Mouse (Mus musculus): ENCODE measurements at regions not wholly inside any gene's neighbourhood (a gene's known extent, or its start where the extent isn't known, plus 50 kb on each side); places are given as distances from the start of the nearest gene placed in this dataset.

DNA sequence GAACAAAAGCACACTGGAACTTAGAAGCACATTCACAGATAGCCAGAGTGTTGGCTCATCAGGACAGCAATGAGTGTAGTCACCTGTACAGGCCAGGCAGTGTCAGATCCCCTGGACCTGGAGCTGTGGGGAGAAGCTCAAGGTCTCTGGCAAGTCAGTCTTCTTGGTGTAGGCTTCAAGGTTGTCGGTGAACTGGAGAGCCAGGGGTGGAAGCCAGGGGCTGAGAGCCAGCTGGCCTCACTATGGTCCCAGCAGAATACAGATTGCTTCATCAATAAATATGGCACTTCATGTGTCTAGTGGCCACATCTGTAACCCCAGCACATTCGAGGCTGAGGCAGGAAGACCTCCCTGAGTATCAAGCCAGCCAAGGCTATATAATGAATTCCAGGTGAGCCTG is 101.0 kb upstream of the Tgfbr2 start:
- DNase-seq: no peak

DNA sequence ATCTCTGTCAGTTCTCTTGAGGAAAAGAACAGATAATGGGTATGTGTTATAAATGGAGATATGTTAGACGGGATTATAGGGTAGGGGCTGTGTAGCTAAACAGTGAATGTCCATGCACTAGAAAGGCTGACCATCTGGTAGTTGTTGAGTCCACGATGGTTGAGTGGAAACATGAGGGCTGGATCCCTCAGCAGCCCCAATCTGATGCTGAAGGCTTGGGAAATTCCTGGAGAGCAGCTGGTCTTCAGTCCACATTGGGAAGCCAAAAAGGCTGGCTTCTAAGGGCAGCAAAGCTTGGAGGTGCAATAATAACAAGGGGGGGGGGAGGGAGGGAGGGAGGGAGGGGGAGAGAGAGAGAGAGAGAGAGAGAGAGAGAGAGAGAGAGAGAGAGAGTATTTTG is 97.3 kb upstream of the Tgfbr2 start:
- no peak for DNase-seq

DNA sequence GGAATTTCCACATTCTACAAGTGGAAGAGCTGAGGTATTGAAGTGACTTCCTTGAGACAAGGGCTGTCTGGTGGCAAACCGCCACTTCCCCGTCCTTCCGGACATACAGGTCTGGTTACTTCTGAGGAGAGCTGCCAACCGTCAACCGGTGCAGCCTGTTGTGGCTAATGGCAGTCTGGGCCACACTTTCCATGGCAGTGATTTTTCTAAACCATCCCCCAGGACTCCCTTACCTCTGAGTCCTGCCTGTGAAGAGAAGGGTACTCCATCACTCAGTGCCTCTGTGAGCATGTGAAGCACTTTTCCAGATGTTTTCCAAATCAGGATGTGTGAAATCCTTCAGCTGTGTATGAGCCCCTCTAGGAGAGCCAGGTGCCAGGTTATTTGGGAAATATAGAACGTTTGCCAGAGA is 95.3 kb upstream of the Tgfbr2 start:
- no peak for DNase-seq

DNA sequence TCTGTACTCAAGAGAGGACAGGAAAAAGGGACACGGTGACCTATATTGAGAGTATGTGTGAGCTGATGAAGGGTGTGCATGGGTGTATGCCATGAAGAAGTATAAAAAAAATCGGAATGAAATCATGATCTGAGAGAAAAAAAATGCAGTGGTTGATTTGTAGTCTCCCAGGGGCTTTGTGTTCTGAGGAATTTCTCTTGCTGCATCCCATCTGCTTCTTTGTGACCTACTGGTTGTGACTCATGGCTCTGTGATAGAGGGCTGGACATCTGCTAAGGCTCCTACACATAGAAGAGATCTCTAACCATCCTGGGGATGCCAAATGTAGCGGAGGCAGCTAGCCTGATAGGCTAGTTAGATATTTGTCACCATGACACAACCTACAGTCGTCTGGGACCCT is 92.3 kb upstream of the Tgfbr2 start:
- DNase-seq: no peak

DNA sequence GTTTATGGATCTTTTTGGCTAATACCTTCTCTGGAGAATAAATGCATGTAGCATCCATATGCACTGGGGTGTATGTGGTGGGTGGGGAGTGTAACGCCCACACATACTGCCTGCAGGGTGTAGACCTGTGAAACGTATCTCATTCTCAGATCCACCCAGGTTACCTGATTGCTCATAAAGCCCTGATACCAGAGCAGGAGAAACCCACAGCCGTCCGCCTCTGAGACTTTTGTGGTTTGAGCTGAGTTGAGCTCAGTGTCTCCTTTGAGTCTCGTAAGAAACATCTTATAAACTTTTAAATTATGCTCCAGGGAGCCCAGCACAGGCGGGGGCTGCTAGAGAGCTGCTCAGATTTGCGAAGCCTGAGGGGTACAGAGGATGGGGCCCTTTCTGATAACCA is 88.7 kb upstream of the Tgfbr2 start:
- DNase-seq: no peak

DNA sequence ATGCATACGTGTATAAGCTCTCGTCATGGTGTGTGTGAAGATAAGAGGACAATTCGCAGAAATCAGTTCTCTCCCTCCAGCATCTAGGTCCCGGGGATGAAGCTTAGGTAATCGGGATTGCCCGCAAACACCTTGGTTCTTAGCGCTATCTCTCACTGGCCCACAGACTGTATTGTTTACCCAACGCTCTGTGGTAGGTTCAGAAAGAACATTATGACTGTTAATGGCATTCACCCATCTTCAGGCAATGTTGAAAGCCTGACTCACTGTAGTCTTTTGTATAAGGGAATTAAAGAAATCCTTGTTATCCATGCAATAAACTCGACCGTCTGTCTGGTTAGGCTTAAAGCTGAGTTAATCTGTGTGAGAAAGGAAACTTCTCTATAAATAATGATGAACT is 84.4 kb upstream of the Tgfbr2 start:
- DNase-seq: no peak

DNA sequence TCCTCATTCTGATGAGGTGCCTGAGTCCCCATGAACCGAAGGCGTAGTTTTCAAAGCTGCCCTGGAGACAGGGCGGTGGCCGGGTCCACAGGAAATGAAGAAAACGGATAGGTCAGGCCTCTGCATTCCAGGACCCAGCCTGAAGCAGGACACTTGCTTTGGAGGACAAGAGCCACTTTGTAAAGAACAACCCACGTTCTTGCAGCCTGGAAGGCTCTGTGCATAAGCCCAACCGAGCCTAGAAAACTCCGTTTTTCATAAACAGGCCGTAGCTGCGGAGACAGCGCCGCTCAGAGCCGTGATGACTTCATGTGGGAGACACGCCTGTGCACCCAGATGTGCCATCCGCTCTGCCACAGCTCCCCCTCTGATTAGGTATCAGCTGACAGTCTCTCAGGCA is 78.4 kb upstream of the Tgfbr2 start:
- no peak for DNase-seq

DNA sequence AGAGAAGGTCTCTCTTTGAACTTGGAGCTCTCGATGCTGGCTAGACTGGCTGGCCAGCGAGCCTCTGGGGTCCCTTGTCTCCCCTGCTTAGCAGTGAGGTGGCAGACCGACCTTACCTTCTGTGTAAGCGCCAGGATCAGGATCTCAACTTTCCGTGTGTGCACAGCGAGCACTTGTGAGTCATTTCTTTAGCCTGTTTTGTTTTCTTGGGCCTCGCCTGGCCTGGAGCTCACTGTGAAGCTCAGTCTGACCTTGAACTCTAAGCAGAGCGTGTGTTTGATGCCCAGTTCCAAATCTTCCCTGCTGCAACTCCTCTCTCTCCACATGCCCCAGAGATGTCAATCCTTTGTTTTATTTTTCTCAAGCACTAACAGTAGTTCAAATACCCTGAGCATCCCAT is 77.6 kb upstream of the Tgfbr2 start:
- no peak for DNase-seq

DNA sequence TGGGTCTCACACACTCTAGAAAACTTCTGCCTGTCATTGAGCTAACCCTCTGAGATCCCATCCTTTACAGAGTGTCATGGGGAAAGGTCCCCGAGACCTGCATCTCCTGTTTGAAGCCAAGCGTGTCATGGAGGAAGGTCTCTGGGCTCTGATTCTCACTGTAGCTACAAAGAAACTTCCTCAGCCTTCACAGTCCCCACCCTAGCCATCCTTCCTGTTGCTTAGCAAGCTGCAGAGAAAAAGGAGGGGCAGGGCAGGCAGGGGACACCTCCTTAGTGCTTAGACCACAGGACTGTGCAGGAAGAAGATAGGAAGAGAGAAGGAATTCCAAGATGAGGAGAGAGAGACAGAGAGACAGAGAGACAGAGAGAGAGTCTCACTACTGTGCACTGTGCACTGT is 74.6 kb upstream of the Tgfbr2 start:
- DNase-seq: no peak

DNA sequence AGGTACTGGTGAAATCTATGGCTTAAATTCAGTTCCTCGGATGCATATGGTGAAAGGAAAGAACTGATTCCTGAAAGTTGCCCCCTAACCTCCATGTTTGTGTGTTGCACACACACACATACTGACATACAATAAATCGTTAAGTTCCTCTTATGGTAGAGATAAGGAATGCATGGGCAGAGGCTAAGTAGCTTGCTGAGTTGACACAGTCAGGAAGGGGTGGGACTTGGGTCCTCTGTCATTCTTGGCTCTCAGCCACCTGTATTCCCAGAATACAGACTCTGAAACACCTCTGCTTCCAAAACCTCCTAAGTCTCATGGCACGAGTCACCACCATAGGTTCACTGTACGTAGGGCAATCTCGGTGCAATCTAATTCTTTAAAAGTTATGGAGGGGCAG is 70.0 kb upstream of the Tgfbr2 start:
- DNase-seq: no peak

DNA sequence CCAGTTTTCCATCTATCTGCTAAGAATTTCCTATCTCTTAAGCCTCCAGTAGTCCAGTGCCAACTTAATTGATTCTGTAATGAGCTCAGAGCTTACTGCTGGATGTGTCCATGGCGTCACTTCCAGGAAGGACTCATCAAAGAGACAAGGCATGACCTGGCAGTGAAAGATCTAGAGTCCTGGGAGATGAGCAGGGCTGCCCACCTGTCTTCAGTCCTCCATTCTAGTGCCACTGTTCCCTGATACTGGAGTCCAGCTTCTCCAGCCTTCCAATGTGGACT is 69.4 kb upstream of the Tgfbr2 start:
- no peak for DNase-seq

DNA sequence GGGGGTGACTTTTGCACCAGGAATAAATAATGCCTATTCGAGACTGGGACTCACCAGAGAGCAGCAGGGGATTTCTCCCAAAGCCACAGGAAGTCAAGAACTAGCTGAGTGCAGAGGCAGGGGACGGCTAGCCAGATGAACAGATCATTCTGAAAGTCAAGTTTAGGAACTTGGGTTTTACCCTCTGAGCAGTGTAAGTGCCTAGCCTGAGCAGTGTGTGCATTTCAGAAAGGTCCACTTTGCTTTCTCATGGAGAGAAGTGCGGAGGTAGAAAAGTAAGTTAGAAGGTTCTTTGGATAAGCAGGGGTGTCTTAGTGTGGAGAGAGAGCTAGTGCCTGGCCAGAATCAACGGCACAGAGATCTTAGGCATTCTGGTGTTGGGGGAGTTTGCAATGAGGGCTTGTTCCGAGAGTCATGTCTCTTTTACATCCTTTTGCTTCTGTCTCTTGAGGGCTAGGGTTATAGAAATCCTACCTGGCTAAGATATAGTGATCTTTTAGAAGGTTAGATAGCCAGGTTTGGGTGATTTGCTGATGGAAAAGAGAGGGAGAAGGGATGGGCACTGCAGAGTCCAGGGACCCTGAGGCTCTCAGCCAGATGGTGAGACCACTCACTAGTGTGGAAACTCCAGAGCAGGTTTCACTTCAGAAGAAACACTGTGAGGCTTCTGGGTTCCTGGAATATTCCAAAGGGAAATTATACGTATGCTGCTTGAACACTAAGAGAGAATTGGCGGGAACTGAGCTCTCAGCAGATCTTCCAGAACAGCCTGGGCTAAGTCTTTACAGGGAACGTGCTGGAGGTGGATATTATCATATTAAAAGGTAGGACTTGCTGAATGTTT is 68.8 kb upstream of the Tgfbr2 start:
- no peak for DNase-seq

DNA sequence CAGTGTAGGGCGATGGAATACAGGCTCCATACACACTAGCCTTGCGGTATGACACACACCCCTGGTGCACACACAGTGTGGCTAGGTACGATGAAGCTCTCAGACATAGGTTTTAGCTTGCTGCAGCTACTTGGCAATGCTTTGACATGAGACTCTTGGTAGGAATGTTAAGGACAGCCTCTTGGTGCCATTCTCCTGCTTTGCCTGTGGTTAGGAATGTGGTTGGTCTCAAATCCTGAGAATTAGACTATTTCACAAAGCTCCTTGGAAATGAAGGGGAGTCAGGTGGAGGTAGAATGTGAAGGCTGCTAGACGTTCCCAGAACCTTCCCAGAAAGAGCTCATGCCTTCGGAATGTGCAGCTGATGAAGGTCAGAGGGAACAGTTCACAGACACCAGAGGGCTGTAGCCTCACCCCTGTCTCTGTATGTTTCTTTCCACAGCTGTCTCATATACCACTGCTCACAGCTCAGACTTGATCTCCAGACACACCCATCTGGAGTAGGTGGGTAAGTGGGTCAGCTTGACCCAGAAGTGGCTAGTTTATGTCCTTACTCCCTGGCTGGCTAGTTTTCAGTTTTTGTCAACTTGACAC is 66.9 kb upstream of the Tgfbr2 start:
- no peak for DNase-seq

DNA sequence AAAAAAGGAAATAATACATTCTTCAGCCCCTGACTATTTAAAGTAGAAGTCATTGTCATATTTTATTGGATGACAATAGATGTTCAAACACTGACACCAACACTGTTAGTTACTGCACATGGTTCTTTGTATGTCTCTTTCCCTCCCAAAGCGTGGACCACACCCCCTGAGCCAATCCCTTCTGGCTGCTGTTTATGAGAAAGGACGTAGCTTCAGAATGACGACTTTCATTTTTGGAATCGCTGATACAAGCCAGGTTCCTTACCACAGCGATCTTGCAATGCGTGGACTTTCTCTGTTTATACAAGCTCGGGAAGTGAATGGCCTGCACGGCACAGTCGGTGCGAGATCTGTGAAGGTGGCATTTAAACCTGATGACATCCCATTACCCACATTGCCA is 66.1 kb upstream of the Tgfbr2 start:
- DNase-seq: no peak

DNA sequence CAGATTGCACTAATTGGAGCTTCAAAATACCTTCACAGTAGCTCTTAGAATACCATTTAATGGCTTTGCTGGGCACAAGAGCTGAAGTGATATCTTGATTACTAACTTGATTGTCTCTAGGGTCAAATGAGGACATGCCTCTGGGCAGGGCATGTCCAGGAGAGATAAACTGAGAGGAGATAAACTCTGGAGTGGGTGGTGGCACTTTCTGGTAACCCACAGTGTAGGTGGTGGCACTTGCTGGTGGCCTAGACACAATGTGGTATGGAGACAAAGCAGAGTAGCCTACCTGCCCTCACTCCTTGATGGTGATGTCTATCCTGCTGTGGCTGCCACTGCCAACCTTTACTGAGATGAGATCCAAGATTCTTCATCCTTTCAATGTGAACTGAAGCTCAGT is 61.7 kb upstream of the Tgfbr2 start:
- DNase-seq: no peak

DNA sequence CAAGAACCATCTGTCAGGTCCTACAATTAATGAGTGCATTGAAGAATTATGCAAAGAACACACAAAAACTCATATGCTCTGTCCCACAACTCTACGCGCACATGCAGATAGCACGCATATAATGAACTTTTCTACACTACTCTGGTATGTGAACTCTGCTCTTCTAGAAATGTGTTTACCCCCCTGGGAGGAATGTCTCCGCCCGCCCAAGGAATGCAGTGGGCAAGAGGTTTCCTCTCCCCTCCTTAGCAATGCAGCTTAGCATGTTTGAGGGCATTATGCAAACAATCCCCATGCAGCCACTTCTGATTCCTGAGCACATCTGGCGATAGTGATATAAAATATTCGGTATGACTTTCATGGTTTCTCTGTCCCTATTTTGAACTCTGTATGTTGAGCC is 59.0 kb upstream of the Tgfbr2 start:
- DNase-seq: no peak

DNA sequence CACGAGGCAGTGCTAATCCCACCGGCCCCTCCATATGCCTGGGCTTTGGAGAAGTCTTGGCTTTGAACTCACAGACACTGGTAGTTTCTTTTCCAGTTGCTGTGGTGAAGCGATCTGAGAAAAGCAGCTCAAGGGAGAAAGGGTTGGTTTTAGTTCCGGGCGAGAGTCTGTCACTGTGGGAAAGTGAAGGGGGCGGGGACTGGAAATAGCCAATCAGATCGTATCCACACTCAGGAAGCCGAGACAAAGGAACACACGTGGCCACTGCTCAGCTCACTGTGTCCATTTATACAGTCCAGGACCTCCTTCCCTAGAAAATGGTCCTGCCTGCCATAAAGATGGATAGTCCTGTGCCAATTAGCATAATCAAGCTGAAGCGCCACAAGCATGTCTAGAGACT is 57.2 kb upstream of the Tgfbr2 start:
- no peak for DNase-seq

DNA sequence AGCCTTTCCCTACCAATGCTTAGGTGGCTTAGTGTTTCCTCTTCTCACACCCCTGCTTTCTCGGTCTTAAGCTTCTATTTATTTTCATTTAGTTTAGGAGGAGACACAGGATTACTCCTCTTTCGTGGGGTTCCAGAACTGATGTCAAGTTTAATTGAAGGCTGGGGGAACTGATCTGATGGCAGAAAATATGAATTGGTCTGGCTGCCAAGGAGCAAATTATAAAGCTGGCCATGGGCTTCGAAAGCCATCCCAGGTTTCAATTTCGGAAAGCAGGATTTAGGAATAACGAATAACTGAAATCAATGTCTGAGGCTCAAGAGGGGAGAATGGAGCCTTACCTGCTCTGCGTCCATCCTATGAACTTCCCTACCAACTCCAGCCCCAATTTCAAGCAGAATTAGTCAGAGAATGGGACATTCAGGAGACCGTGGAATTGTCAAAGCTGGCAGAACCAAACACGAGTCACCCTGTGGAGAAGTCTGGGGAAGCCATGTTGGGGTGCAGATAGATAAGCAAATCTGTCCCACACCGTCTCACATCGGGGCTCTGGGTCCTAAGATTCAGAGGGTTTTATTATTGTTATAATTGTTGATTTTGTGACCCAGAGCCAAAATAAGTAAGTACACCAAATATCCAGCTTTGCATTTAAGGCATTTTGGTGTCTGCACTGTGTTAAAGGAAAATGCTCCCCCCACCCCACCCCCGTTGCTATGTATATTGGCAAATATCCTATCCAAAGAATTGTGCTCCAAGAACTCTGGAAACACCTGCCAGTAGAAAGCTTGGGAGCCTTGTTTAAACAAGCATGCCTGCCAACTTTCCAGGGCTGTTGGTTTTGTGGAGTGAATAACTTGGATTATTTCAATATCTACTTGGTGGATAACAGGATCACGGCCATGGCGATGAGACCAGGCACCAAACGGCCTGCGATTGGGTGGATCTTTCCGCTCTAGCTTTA is 56.5 kb upstream of the Tgfbr2 start:
- no peak for DNase-seq

DNA sequence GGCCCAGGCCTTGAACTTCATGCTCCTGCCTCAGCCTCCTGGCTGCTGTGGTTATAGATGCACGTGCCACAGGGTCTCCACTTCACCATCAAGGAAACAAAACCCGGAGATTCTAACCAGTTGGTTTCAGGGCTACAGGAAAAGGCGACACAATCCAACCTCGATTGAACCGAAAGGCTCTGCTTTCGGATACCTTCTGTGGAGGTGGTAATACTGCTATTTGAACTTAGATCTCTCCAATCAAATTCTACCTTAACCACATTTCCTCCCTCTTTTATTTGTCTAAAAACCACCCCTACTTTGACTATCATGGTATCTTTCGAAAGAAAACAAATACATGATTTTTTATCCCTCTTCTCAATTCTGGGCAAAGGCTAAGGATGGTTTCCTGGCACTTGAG is 55.2 kb upstream of the Tgfbr2 start:
- DNase-seq: no peak

DNA sequence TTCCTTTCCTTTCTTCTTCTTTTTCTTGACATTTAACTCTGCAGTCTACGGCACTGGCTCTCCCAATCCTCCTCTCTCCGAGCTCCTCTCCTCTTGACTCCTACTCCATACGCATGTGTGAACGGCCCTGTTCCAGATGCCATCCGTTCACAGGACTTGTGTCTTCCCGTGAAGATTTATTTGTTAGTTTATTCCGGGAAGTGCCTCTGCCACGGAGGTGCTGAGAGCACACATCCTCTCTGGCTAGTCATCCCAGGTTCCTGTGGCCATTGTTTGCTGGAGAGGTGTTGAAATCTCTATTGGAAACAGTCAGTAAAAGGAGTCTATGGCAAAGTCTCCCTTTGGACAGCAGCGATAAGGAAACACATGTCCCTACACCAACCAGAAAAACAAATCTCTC is 53.3 kb upstream of the Tgfbr2 start:
- DNase-seq: no peak

DNA sequence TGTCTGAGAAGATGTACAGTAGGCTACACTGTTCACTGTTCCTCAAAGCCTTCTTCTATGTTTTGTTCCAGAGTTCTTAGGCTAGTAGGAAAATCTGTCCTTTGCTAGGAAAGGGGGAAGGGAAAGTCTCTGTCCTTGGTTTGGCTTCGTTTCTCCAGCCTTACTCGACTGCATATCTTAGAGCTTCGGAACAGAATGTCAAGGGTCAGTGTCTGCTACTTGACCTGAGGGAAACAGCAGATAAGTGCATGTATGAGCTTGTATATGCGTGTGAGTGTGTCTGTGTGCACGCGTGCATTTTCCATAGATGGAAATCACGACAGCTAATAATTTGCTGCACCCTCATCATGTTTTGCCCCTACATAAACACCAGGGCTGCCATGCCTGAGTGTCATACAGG is 52.6 kb upstream of the Tgfbr2 start:
- DNase-seq: no peak
